Comparison of ENCODE assay signal across 16 mouse cellular contexts in genomic region chr17:45973214-45973613, GRCm38 (mm10). TPM values are rescaled to one million over a fixed set of nuclear protein-coding genes. Genes with fewer than 3 reads are reported as not detected.
DNase-seq lines count a peak whose midpoint lies in the region; ATAC-seq and TF ChIP-seq lines count a peak whose summit lies in the region.
"Had no signal": no experiment of that assay in that cellular context is flagged by ENCODE, and none has a peak within 500 bp of the region (broad histone marks: within the 10 kb centered on the region; RNA-seq: fewer than 3 reads in every experiment).

No protein-coding gene starts in this region.

- no peaks in the 10 kb centered on the region for H3K27me3 ChIP-seq in midbrain, embryonic 11.5 days (ENCODE audit: control insufficient read depth, insufficient read depth, low read length)
- H3K27me3 ChIP-seq in midbrain, embryonic 10.5 days (ENCODE audit: low read depth, poor library complexity, severe bottlenecking): no peaks in the 10 kb centered on the region
- no peaks in the 10 kb centered on the region for H3K27me3 ChIP-seq in liver, adult 2 months (ENCODE audit: control insufficient read depth, insufficient read depth, low read length)
- H3K27me3 ChIP-seq: hindbrain, embryonic 15.5 days; neural tube, embryonic 13.5 days had no signal

- H3K27ac ChIP-seq in midbrain, embryonic 11.5 days (ENCODE audit: low read depth, low read length): no peak overlapping the region
- no peak overlapping the region for H3K27ac ChIP-seq in midbrain, embryonic 10.5 days (replicated peaks)
- peak overlapping the region; percentile 80 for H3K27ac ChIP-seq in liver, adult 2 months (replicated peaks; ENCODE audit: insufficient read depth, low read depth, low read length)
- H3K27ac ChIP-seq: heart, embryonic 10.5 days; hindbrain, embryonic 15.5 days; neural tube, embryonic 13.5 days had no signal

- no peaks in the 10 kb centered on the region for H3K79me2 ChIP-seq in liver, adult 2 months (ENCODE audit: control insufficient read depth, insufficient read depth, low read length)

- 87% methylated on average over 7 of the region's 7 CpGs for WGBS in midbrain, embryonic 11.5 days
- WGBS in midbrain, embryonic 10.5 days: 90% methylated on average over 7 of the region's 7 CpGs
- 14% methylated on average over 7 of the region's 7 CpGs for WGBS in liver, adult 2 months

- H3K36me3 ChIP-seq in midbrain, embryonic 11.5 days (ENCODE audit: control insufficient read depth, insufficient read depth, low read length): no peaks in the 10 kb centered on the region
- no peaks in the 10 kb centered on the region for H3K36me3 ChIP-seq in midbrain, embryonic 10.5 days
- H3K36me3 ChIP-seq in liver, adult 2 months (ENCODE audit: control insufficient read depth, insufficient read depth, low read length): no peaks in the 10 kb centered on the region
- H3K36me3 ChIP-seq: heart, embryonic 10.5 days; hindbrain, embryonic 15.5 days; neural tube, embryonic 13.5 days had no signal

- H3K9ac ChIP-seq in midbrain, embryonic 11.5 days (ENCODE audit: low read length): no peak overlapping the region
- no peak overlapping the region for H3K9ac ChIP-seq in liver, adult 2 months (ENCODE audit: low read depth, low read length)
- H3K9ac ChIP-seq: hindbrain, embryonic 15.5 days; neural tube, embryonic 13.5 days had no signal

- no peak for ATAC-seq in midbrain, embryonic 11.5 days (ENCODE audit: low FRiP score)

- H3K4me3 ChIP-seq in midbrain, embryonic 11.5 days (ENCODE audit: low read depth, low read length): no peak overlapping the region
- no peak overlapping the region for H3K4me3 ChIP-seq in midbrain, embryonic 10.5 days
- no peak overlapping the region for H3K4me3 ChIP-seq in liver, adult 2 months (ENCODE audit: insufficient read depth, low read depth, low read length)
- H3K4me3 ChIP-seq: heart, embryonic 10.5 days; hindbrain, embryonic 15.5 days; neural tube, embryonic 13.5 days had no signal

- TF ChIP-seq POLR2A in liver, adult 2 months (IDR thresholded peaks at IDR 0.05; ENCODE audit: extremely low read depth, insufficient read depth, low read length): no peak

- TF ChIP-seq CTCF in liver, adult 2 months (IDR thresholded peaks at IDR 0.05; ENCODE audit: low read depth, low read length): no peak

- H3K9me3 ChIP-seq in midbrain, embryonic 11.5 days (ENCODE audit: control insufficient read depth, low read length): no peaks in the 10 kb centered on the region
- H3K9me3 ChIP-seq in midbrain, embryonic 10.5 days (replicated peaks): no peaks in the 10 kb centered on the region
- H3K9me3 ChIP-seq: heart, embryonic 10.5 days; hindbrain, embryonic 15.5 days; neural tube, embryonic 13.5 days had no signal

- H3K4me2 ChIP-seq in midbrain, embryonic 11.5 days: no peak overlapping the region
- H3K4me2 ChIP-seq: hindbrain, embryonic 15.5 days; neural tube, embryonic 13.5 days had no signal

- DNase-seq in midbrain, embryonic 11.5 days (ENCODE audit: low spot score, missing footprints): peak; percentile 65
- no peak for DNase-seq in midbrain, embryonic 10.5 days (ENCODE audit: low spot score)
- peak; percentile 94 for DNase-seq in liver, adult 2 months (ENCODE audit: extremely low read depth, low read depth, low spot score)
- peak; percentile 50 for DNase-seq in lung, postnatal 10 days
- no peak for DNase-seq in T-cell, adult 2 months (ENCODE audit: low spot score)
- no peak for DNase-seq in spleen, postnatal 36 days (ENCODE audit: low spot score in 2 of 2)
- no peak for DNase-seq in Muller cell, postnatal 12 days (ENCODE audit: inconsistent ontology term)
- DNase-seq in cerebellum, adult 8-10 months: no peak
- DNase-seq: adrenal gland, adult 8-10 months; cerebellum, adult 9-10 months; midbrain, embryonic 14.5 days; right cerebral cortex, postnatal 25 days; thymus, postnatal 36 days had no signal

- H3K4me1 ChIP-seq in midbrain, embryonic 11.5 days (ENCODE audit: control insufficient read depth, insufficient read depth, low read length): no peaks in the 10 kb centered on the region
- H3K4me1 ChIP-seq in midbrain, embryonic 10.5 days: peaks cover 9% of the 10 kb centered on the region; the same call in 1 of the 2 replicates
- peaks cover 19% of the 10 kb centered on the region for H3K4me1 ChIP-seq in liver, adult 2 months (ENCODE audit: control insufficient read depth, insufficient read depth, low read length)
- H3K4me1 ChIP-seq: hindbrain, embryonic 15.5 days; neural tube, embryonic 13.5 days had no signal

RNA-seq across cellular contexts. Expression of gene Vegfa, which starts 59.0 kb away (rescaled TPM):
- 2.2 and 2.9 TPM in 2 replicates for polyA plus RNA-seq in midbrain, embryonic 11.5 days (2014; fragmentation: Nextera tagmentation; extraction: Ambion mirVana)
- 2.1 and 2.3 TPM in 2 replicates for polyA plus RNA-seq in midbrain, embryonic 10.5 days (2016; fragmentation: Nextera tagmentation; extraction: Ambion mirVana)
- total RNA-seq in liver, adult 2 months (2014; rRNA removed): 120 TPM in 2 replicates
- polyA plus RNA-seq in liver, adult 2 months (2012; rRNA removed): 188 and 288 TPM in 2 replicates

Comparison
In these comparisons a context has a peak if more than half of its experiments do, and no peak if none do; other contexts are left out.
1. DNase-seq: peak in midbrain, embryonic 11.5 days (single experiment), liver, adult 2 months (single experiment) and lung, postnatal 10 days (single experiment); none in midbrain, embryonic 10.5 days (single experiment), T-cell, adult 2 months (single experiment), spleen, postnatal 36 days (0 of 2), Muller cell, postnatal 12 days (single experiment) and cerebellum, adult 8-10 months (single experiment).
2. RNA of gene Vegfa, which starts 59.0 kb away (polyA plus RNA-seq): 188 to 288 TPM in liver, adult 2 months; 2.2 to 2.9 TPM in midbrain, embryonic 11.5 days and 2.1 to 2.3 TPM in midbrain, embryonic 10.5 days; every median in the first group is over 10 times any median in the second.